Mouse (Mus musculus): Measurements from ENCODE around the gene Pwwp2a. TPM values are rescaled to one million over a fixed set of nuclear protein-coding genes. Genes with fewer than 3 reads are reported as not detected.

The Pwwp2a gene
- 64.4 TPM for total RNA-seq (2023)

GRCm38 (mm10) chr11:43681472-43682414 lies at the start of gene Pwwp2a:
TSS of gene Pwwp2a (plus strand) at chr11:43681998.

GRCm38 (mm10) chr11:43747233-43748226 lies 65.7 kb downstream of the Pwwp2a start, which contains the start of gene Ttc1:
TSS of gene Ttc1 (minus strand) at chr11:43748008.

Other genes with a start within 250 kb of the Pwwp2a start
- gene Slu7, start 248.3 kb upstream of the Pwwp2a start, total RNA-seq (2023) = 110 TPM
- not detected for gene C1qtnf2, start 207.7 kb upstream of the Pwwp2a start, total RNA-seq (2023)
- 2.2 TPM for gene Ccnjl, start 153.2 kb upstream of the Pwwp2a start, total RNA-seq (2023)
- gene 4933415A04Rik, start 95.0 kb upstream of the Pwwp2a start, total RNA-seq (2023) = 1.0 TPM
- not detected for gene Fabp6, start 80.5 kb upstream of the Pwwp2a start, total RNA-seq (2023)
- gene Ttc1, start 66.0 kb downstream of the Pwwp2a start, total RNA-seq (2023) = 36.5 TPM
- gene Adra1b, start 219.2 kb downstream of the Pwwp2a start, total RNA-seq (2023) = not detected